ENCODE assay signal across 9 mouse cellular contexts in genomic region chr1:24137133-24137532, GRCm38 (mm10). TPM values are rescaled to one million over a fixed set of nuclear protein-coding genes. Genes with fewer than 3 reads are reported as not detected.
DNase-seq lines count a peak whose midpoint lies in the region; ATAC-seq and TF ChIP-seq lines count a peak whose summit lies in the region.
"Had no signal": no experiment of that assay in that cellular context is flagged by ENCODE, and none has a peak within 500 bp of the region (broad histone marks: within the 10 kb centered on the region; RNA-seq: fewer than 3 reads in every experiment).

No protein-coding gene starts in this region.

- no peaks in the 10 kb centered on the region for H3K9me3 ChIP-seq in hindbrain, embryonic 10.5 days
- no peaks in the 10 kb centered on the region for H3K9me3 ChIP-seq in hindbrain, embryonic 12.5 days (replicated peaks)
- no peaks in the 10 kb centered on the region for H3K9me3 ChIP-seq in intestine, postnatal 0 days (ENCODE audit: control insufficient read depth)
- no peaks in the 10 kb centered on the region for H3K9me3 ChIP-seq in neural tube, embryonic 11.5 days (ENCODE audit: control insufficient read depth, low read length)

- peak; percentile 65 for DNase-seq in hindbrain, embryonic 10.5 days (ENCODE audit: low spot score)
- DNase-seq in left cerebral cortex, postnatal 10 days (ENCODE audit: extremely low spot score in 1 of 2, low spot score in 2 of 2): peak; percentile 46 to 53
- peak; percentile 55 for DNase-seq in neural tube, embryonic 11.5 days (ENCODE audit: low spot score)
- DNase-seq in thymus, postnatal 14 days: peak; percentile 31

- H3K4me3 ChIP-seq in hindbrain, embryonic 10.5 days: no peak overlapping the region
- H3K4me3 ChIP-seq in hindbrain, embryonic 12.5 days: no peak overlapping the region
- no peak overlapping the region for H3K4me3 ChIP-seq in bone marrow macrophage, adult 2 months (ENCODE audit: insufficient read depth, low read length)
- H3K4me3 ChIP-seq in embryonic fibroblast, embryonic 13.5 days (ENCODE audit: insufficient read depth, low read length): no peak overlapping the region
- H3K4me3 ChIP-seq in intestine, postnatal 0 days (ENCODE audit: low read depth, low read length): no peak overlapping the region
- no peak overlapping the region for H3K4me3 ChIP-seq in neural tube, embryonic 11.5 days (ENCODE audit: low read depth, low read length)
- H3K4me3 ChIP-seq: myocyte had no signal

- no peak overlapping the region for H3K4me2 ChIP-seq in hindbrain, embryonic 12.5 days (replicated peaks)
- H3K4me2 ChIP-seq in intestine, postnatal 0 days (replicated peaks; ENCODE audit: low read depth): no peak overlapping the region
- no peak overlapping the region for H3K4me2 ChIP-seq in neural tube, embryonic 11.5 days (ENCODE audit: low read depth)

- no peak for ATAC-seq in hindbrain, embryonic 12.5 days (ENCODE audit: low FRiP score)
- ATAC-seq in intestine, postnatal 0 days: 0 out of 2 replicates have a peak, but pooled peaks have one; percentile 31
- no peak for ATAC-seq in neural tube, embryonic 11.5 days (ENCODE audit: insufficient read depth, low FRiP score, low TSS enrichment)

- peaks cover 9% of the 10 kb centered on the region; the same call in 1 of the 2 replicates for H3K27me3 ChIP-seq in hindbrain, embryonic 10.5 days (ENCODE audit: insufficient read depth, poor library complexity, severe bottlenecking)
- no peaks in the 10 kb centered on the region for H3K27me3 ChIP-seq in hindbrain, embryonic 12.5 days
- H3K27me3 ChIP-seq in intestine, postnatal 0 days (replicated peaks; ENCODE audit: control insufficient read depth, insufficient read depth, low read length): no peaks in the 10 kb centered on the region
- H3K27me3 ChIP-seq in neural tube, embryonic 11.5 days (ENCODE audit: control insufficient read depth, insufficient read depth, low read length): no peaks in the 10 kb centered on the region

- H3K4me1 ChIP-seq in hindbrain, embryonic 10.5 days (replicated peaks): peaks cover 4% of the 10 kb centered on the region; the same call in 1 of the 2 replicates
- H3K4me1 ChIP-seq in hindbrain, embryonic 12.5 days: no peaks in the 10 kb centered on the region
- H3K4me1 ChIP-seq in bone marrow macrophage, adult 2 months (ENCODE audit: control insufficient read depth, insufficient read depth, low read length): no peaks in the 10 kb centered on the region
- H3K4me1 ChIP-seq in embryonic fibroblast, embryonic 13.5 days (ENCODE audit: control insufficient read depth, insufficient read depth, low read length): no peaks in the 10 kb centered on the region
- no peaks in the 10 kb centered on the region for H3K4me1 ChIP-seq in intestine, postnatal 0 days (replicated peaks; ENCODE audit: control insufficient read depth, insufficient read depth, low read length)
- H3K4me1 ChIP-seq in neural tube, embryonic 11.5 days (ENCODE audit: control insufficient read depth, insufficient read depth, low read length): no peaks in the 10 kb centered on the region

- 10% methylated on average over 3 of the region's 3 CpGs for WGBS in hindbrain, embryonic 10.5 days
- 10% methylated on average over 3 of the region's 3 CpGs for WGBS in hindbrain, embryonic 12.5 days
- WGBS in intestine, postnatal 0 days: 12% methylated on average over 3 of the region's 3 CpGs
- WGBS in neural tube, embryonic 11.5 days: 14% methylated on average over 3 of the region's 3 CpGs

- H3K27ac ChIP-seq in hindbrain, embryonic 10.5 days: no peak overlapping the region
- H3K27ac ChIP-seq in hindbrain, embryonic 12.5 days: no peak overlapping the region
- H3K27ac ChIP-seq in bone marrow macrophage, adult 2 months (ENCODE audit: insufficient read depth, low read depth, low read length): no peak overlapping the region
- no peak overlapping the region for H3K27ac ChIP-seq in embryonic fibroblast, embryonic 13.5 days (ENCODE audit: insufficient read depth, low read length)
- no peak overlapping the region for H3K27ac ChIP-seq in intestine, postnatal 0 days (ENCODE audit: low read depth, low read length)
- H3K27ac ChIP-seq in neural tube, embryonic 11.5 days (ENCODE audit: low read depth, low read length): no peak overlapping the region

- TF ChIP-seq POLR2A in bone marrow macrophage, adult 2 months (IDR thresholded peaks at IDR 0.05; ENCODE audit: borderline replicate concordance, low read depth, low read length): no peak
- no peak for TF ChIP-seq POLR2A in embryonic fibroblast, embryonic 13.5 days (IDR thresholded peaks at IDR 0.05; ENCODE audit: low read depth, low read length)

- no peak overlapping the region for H3K9ac ChIP-seq in hindbrain, embryonic 12.5 days
- no peak overlapping the region for H3K9ac ChIP-seq in intestine, postnatal 0 days (ENCODE audit: low read depth, low read length)
- H3K9ac ChIP-seq in neural tube, embryonic 11.5 days (ENCODE audit: low read length): no peak overlapping the region

- intact Hi-C loops in left cerebral cortex, postnatal 10 days (cut with DNase I): loop anchor here (2.0 to 5.0 kb wide), 2 partner anchors 112 to 430 kb away; no protein-coding TSS in a partner anchor

- TF ChIP-seq CTCF in bone marrow macrophage, adult 2 months (IDR thresholded peaks at IDR 0.05; ENCODE audit: low read depth, low read length): peak; percentile 27; the same call in 1 of the 2 replicates
- peak; percentile 71; the same call in 1 of the 2 replicates for TF ChIP-seq CTCF in embryonic fibroblast, embryonic 13.5 days (IDR thresholded peaks at IDR 0.05; ENCODE audit: borderline replicate concordance, insufficient read depth, low read length)
- TF ChIP-seq CTCF in intestine, postnatal 0 days (IDR thresholded peaks at IDR 0.05; ENCODE audit: low read depth): peak; percentile 95

- no peaks in the 10 kb centered on the region for H3K36me3 ChIP-seq in hindbrain, embryonic 10.5 days
- H3K36me3 ChIP-seq in hindbrain, embryonic 12.5 days: no peaks in the 10 kb centered on the region
- H3K36me3 ChIP-seq in intestine, postnatal 0 days (ENCODE audit: control insufficient read depth, insufficient read depth): no peaks in the 10 kb centered on the region
- no peaks in the 10 kb centered on the region for H3K36me3 ChIP-seq in neural tube, embryonic 11.5 days (ENCODE audit: control insufficient read depth, insufficient read depth, low read length)

RNA-seq across cellular contexts. Expression of gene Fam135a, which starts 37.0 kb away (rescaled TPM):
- 24.5 and 36.0 TPM in 2 replicates for polyA plus RNA-seq in hindbrain, embryonic 10.5 days (2016; fragmentation: Nextera tagmentation; extraction: Ambion mirVana)
- 46.1 and 47.6 TPM in 2 replicates for polyA plus RNA-seq in hindbrain, embryonic 12.5 days (2016; fragmentation: Nextera tagmentation; extraction: Ambion mirVana)
- 4.4 and 5.2 TPM in 2 replicates for polyA plus RNA-seq in bone marrow macrophage, adult 2 months (2012; ENCODE audit: insufficient read depth, insufficient read length, missing spikeins)
- 39.7 and 49.7 TPM in 2 replicates for polyA plus RNA-seq in embryonic fibroblast, embryonic 13.5 days (2011; ENCODE audit: insufficient read length, low read depth, missing spikeins)
- polyA plus RNA-seq in intestine, postnatal 0 days (2015; fragmentation: Nextera tagmentation; extraction: Ambion mirVana): 20.8 and 25.0 TPM in 2 replicates
- total RNA-seq in left cerebral cortex, postnatal 10 days (2021): 10 to 100 TPM; 36.3 to 37.5 TPM
- 40.3 and 41.9 TPM in 2 replicates for polyA plus RNA-seq in neural tube, embryonic 11.5 days (2014; fragmentation: Nextera tagmentation; extraction: Ambion mirVana)

RNA-seq across cellular contexts. Expression of gene Col9a1, which starts 40.3 kb away (rescaled TPM):
- 45.4 and 51.4 TPM in 2 replicates for polyA plus RNA-seq in hindbrain, embryonic 10.5 days (2016; fragmentation: Nextera tagmentation; extraction: Ambion mirVana)
- 101 and 107 TPM in 2 replicates for polyA plus RNA-seq in hindbrain, embryonic 12.5 days (2016; fragmentation: Nextera tagmentation; extraction: Ambion mirVana)
- polyA plus RNA-seq in bone marrow macrophage, adult 2 months (2012; ENCODE audit: insufficient read depth, insufficient read length, missing spikeins): not detected in 2 replicates
- polyA plus RNA-seq in embryonic fibroblast, embryonic 13.5 days (2011; ENCODE audit: insufficient read length, low read depth, missing spikeins): 0.86 TPM in 1 of 2 replicates, not detected in the other
- 0.71 and 0.72 TPM in 2 replicates for polyA plus RNA-seq in intestine, postnatal 0 days (2015; fragmentation: Nextera tagmentation; extraction: Ambion mirVana)
- 1 to 10 TPM; 2.0 to 2.9 TPM for total RNA-seq in left cerebral cortex, postnatal 10 days (2021)
- polyA plus RNA-seq in neural tube, embryonic 11.5 days (2014; fragmentation: Nextera tagmentation; extraction: Ambion mirVana): 40.2 and 42.6 TPM in 2 replicates
- polyA plus RNA-seq: myocyte had no signal

Comparison
In these comparisons a context has a peak if more than half of its experiments do, and no peak if none do; other contexts are left out.
1. CTCF ChIP-seq: peak in every context shown above with its lines; median percentile 95 in intestine, postnatal 0 days; 71 in embryonic fibroblast, embryonic 13.5 days; 27 in bone marrow macrophage, adult 2 months.
2. RNA of gene Col9a1, which starts 40.3 kb away (polyA plus RNA-seq): 101 to 107 TPM in hindbrain, embryonic 12.5 days, 45.4 to 51.4 TPM in hindbrain, embryonic 10.5 days and 40.2 to 42.6 TPM in neural tube, embryonic 11.5 days; 0.86 TPM in embryonic fibroblast, embryonic 13.5 days, 0.71 to 0.72 TPM in intestine, postnatal 0 days and not detected in bone marrow macrophage, adult 2 months; every median in the first group is over 10 times any median in the second.
3. Peak in every context shown above with its lines, with median percentiles within 50 percentile points of each other: DNase-seq.